ENCODE assay signal across 16 mouse cellular contexts in the genomic region with DNA sequence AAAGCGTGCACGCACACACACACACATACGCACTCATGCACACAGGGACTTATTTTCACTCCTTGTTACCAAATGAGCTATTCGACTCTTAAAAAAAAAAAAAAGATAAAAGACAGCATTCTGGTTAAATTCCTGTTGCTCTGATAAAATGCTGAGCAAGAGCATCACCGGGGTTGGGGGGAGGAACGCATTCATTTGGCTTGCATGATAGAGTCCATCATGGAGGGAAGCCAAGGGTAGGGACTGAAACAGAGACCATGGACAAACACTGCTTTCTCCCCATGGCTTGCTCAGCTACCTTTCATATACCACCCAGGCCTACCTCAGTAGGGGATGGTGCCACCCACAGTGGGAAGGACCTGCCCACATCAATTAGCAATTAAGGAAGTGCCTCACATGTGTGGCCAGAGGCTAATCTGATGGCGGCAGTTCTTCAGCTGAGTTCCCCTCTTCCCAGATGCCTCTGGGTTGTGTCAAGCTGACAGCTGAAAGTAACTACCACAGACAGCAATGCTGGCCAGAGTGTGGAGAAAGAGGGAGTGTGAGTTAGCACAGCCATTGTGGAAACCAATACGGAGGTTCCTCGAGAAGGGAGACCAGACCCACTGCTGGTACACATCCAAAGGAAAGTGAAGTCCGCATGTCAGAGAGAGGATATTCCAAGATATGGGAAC.
DNase-seq lines count a peak whose midpoint lies in the region; ATAC-seq and TF ChIP-seq lines count a peak whose summit lies in the region.
"Had no signal": no experiment of that assay in that cellular context is flagged by ENCODE, and none has a peak within 500 bp of the region (broad histone marks: within the 10 kb centered on the region; RNA-seq: fewer than 3 reads in every experiment).

No protein-coding gene starts in this region.

- peak; percentile 76 for ATAC-seq in lung, embryonic 14.5 days (ENCODE audit: insufficient read depth)
- peak; percentile 74 for ATAC-seq in intestine, embryonic 16.5 days
- no peak for ATAC-seq in liver, embryonic 11.5 days (replicated peaks; ENCODE audit: low FRiP score)

- DNase-seq in embryo, embryonic 10 days (ENCODE audit: low spot score), result peak; percentile 28
- no peak for DNase-seq in embryo, embryonic 9.5 days (ENCODE audit: extremely low spot score)
- DNase-seq in lung, embryonic 14.5 days, result peak; percentile 70
- no peak for DNase-seq in lung, postnatal 25 days (ENCODE audit: low spot score)
- DNase-seq in yolk sac, embryonic 10.5 days (ENCODE audit: low spot score), result peak; percentile 32
- no peak for DNase-seq in natural killer cell, adult 2 months (ENCODE audit: low spot score in 2 of 2)
- DNase-seq in liver, embryonic 11.5 days (ENCODE audit: low spot score), result no peak
- DNase-seq: adrenal gland, postnatal 25 days; cerebellum, adult 8-10 months; left cerebral cortex, postnatal 4 days; right cerebral cortex, postnatal 4 days; thymus, postnatal 14 days had no signal

- TF ChIP-seq CTCF in lung, embryonic 14.5 days (IDR thresholded peaks at IDR 0.05; ENCODE audit: low read depth), result no peak

- no peaks in the 10 kb centered on the region for H3K27me3 ChIP-seq in lung, embryonic 14.5 days (ENCODE audit: insufficient read depth, low read length)
- H3K27me3 ChIP-seq in intestine, embryonic 16.5 days (replicated peaks; ENCODE audit: control insufficient read depth, insufficient read depth, low read length), result no peaks in the 10 kb centered on the region
- H3K27me3 ChIP-seq in liver, embryonic 11.5 days (replicated peaks; ENCODE audit: control insufficient read depth, insufficient read depth, low read length), result no peaks in the 10 kb centered on the region
- H3K27me3 ChIP-seq: neural tube, embryonic 15.5 days had no signal

- no peaks in the 10 kb centered on the region for H3K9me3 ChIP-seq in lung, embryonic 14.5 days (ENCODE audit: low read depth, low read length)
- H3K9me3 ChIP-seq in intestine, embryonic 16.5 days (ENCODE audit: control insufficient read depth, low read length), result no peaks in the 10 kb centered on the region
- no peaks in the 10 kb centered on the region for H3K9me3 ChIP-seq in liver, embryonic 11.5 days (ENCODE audit: control insufficient read depth, low read length)
- H3K9me3 ChIP-seq: neural tube, embryonic 15.5 days had no signal

- H3K27ac ChIP-seq in lung, embryonic 14.5 days (ENCODE audit: low read depth), result peak overlapping the region; percentile 82
- peak overlapping the region; percentile 80 for H3K27ac ChIP-seq in intestine, embryonic 16.5 days (ENCODE audit: low read length)
- no peak overlapping the region for H3K27ac ChIP-seq in liver, embryonic 11.5 days (ENCODE audit: low read depth, low read length)

- H3K4me2 ChIP-seq in lung, embryonic 14.5 days, result 0 out of 2 replicates have a peak overlapping the region, but pooled peaks have one; percentile 7
- H3K4me2 ChIP-seq in intestine, embryonic 16.5 days (ENCODE audit: low read depth, low read length), result no peak overlapping the region
- no peak overlapping the region for H3K4me2 ChIP-seq in liver, embryonic 11.5 days
- H3K4me2 ChIP-seq: midbrain, embryonic 11.5 days; neural tube, embryonic 15.5 days had no signal

- H3K9ac ChIP-seq in lung, embryonic 14.5 days, result no peak overlapping the region
- no peak overlapping the region for H3K9ac ChIP-seq in intestine, embryonic 16.5 days (ENCODE audit: low read depth, low read length)
- no peak overlapping the region for H3K9ac ChIP-seq in liver, embryonic 11.5 days (ENCODE audit: low read depth, low read length)
- H3K9ac ChIP-seq: neural tube, embryonic 15.5 days had no signal

- 59% methylated on average over 10 of the region's 10 CpGs for WGBS in lung, embryonic 14.5 days
- 66% methylated on average over 10 of the region's 10 CpGs for WGBS in intestine, embryonic 16.5 days
- 70% methylated on average over 10 of the region's 10 CpGs for whole genome bisulfite sequencing in liver, embryonic 11.5 days

- H3K4me3 ChIP-seq in lung, embryonic 14.5 days (ENCODE audit: low read depth, low read length), result no peak overlapping the region
- no peak overlapping the region for H3K4me3 ChIP-seq in intestine, embryonic 16.5 days (ENCODE audit: low read length)
- no peak overlapping the region for H3K4me3 ChIP-seq in liver, embryonic 11.5 days (ENCODE audit: low read depth, low read length)
- H3K4me3 ChIP-seq: neural tube, embryonic 15.5 days had no signal

- peaks cover 23% of the 10 kb centered on the region for H3K4me1 ChIP-seq in lung, embryonic 14.5 days (ENCODE audit: insufficient read depth)
- H3K4me1 ChIP-seq in intestine, embryonic 16.5 days (ENCODE audit: control insufficient read depth, insufficient read depth, low read length), result peaks cover 13% of the 10 kb centered on the region
- H3K4me1 ChIP-seq in liver, embryonic 11.5 days (replicated peaks; ENCODE audit: control insufficient read depth, insufficient read depth, low read length), result 0 out of 2 replicates have a peak, but pooled peaks cover 2% of the 10 kb centered on the region

- no peaks in the 10 kb centered on the region for H3K36me3 ChIP-seq in lung, embryonic 14.5 days (ENCODE audit: insufficient read depth)
- no peaks in the 10 kb centered on the region for H3K36me3 ChIP-seq in intestine, embryonic 16.5 days (ENCODE audit: control insufficient read depth, insufficient read depth, low read length)
- no peaks in the 10 kb centered on the region for H3K36me3 ChIP-seq in liver, embryonic 11.5 days (ENCODE audit: control insufficient read depth, insufficient read depth, low read length)
- H3K36me3 ChIP-seq: G1E; neural tube, embryonic 15.5 days had no signal

Comparison
In these comparisons a context has a peak if more than half of its experiments do, and no peak if none do; other contexts are left out.
1. DNase-seq: peak in embryo, embryonic 10 days (single experiment), lung, embryonic 14.5 days (single experiment) and yolk sac, embryonic 10.5 days (single experiment); none in embryo, embryonic 9.5 days (single experiment), lung, postnatal 25 days (single experiment), natural killer cell, adult 2 months (0 of 2) and liver, embryonic 11.5 days (single experiment).